Mouse (Mus musculus) cortical plate, adult 2 months (tissue): ENCODE data around the gene Mark3.

Experiments used
- CTCF ChIP-seq: fragments of 200-500 bp; IDR thresholded peaks from 2 replicates; pipeline ENCODE4 v1.5.1; 2011; ENCODE audit warnings: mild to moderate bottlenecking, control low read depth, low read length; ENCODE audit not compliant: insufficient read depth; ENCODE audit errors: extremely low read depth
- POLR2A ChIP-seq: fragments of 200-500 bp; IDR thresholded peaks from 2 replicates; pipeline ENCODE4 v1.6.1; 2011; ENCODE audit warnings: mild to moderate bottlenecking, low read length, control low read depth; ENCODE audit not compliant: insufficient read depth; ENCODE audit errors: extremely low read depth

DNA sequence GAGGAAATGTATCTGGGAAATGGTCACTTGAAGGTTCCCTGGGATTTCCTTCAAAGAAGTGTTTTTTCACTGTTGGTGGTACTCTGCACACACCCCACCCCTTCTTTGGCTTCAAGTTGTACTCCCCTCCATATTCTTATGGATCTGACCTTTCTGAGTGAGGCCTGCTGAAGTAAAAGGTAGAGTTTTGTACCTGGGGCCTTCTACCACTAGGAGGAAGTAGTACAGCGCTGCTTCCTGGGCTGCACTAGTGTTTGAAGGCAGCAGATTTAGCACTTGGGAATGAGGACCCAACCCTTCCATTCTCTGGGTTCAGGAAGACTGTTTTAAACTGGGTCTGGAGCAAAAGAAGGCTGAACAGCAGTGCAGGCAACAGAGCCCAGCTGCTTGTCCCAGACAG lies 23.6 kb upstream of the Mark3 start:
- TF ChIP-seq CTCF: 0 out of 2 replicates have a peak, but pooled peaks have one; percentile 3
- no peak for TF ChIP-seq POLR2A
